Mouse (Mus musculus) lung, embryonic 16.5 days (tissue): ENCODE measurements around the gene Pdlim4. TPM values are rescaled to one million over a fixed set of nuclear protein-coding genes. Genes with fewer than 3 reads are reported as not detected.
A peak's percentile ranks its signal among the peaks of the same experiment; 100 is the strongest.

Experiments used
- ATAC-seq: fragments of 200-750 bp; cut with Nextera tagmentation; 2 replicates; pipeline ENCODE4 v1.8.0; 2017; ENCODE audit warnings: low read depth, mild to moderate bottlenecking, moderate library complexity
- H3K27ac ChIP-seq: fragments of 300-500 bp; sonication (generic); 2 replicates; pipeline ENCODE4 v1.5.1; 2014; ENCODE audit warnings: mild to moderate bottlenecking, control low read depth, low read length
- H3K27me3 ChIP-seq: fragments of 300-500 bp; sonication (generic); 2 replicates; pipeline ENCODE4 v1.6.1; 2014; ENCODE audit warnings: low read depth, low read length, mixed read lengths; ENCODE audit not compliant: control insufficient read depth, insufficient read depth
- H3K36me3 ChIP-seq: fragments of 300-500 bp; sonication (generic); 2 replicates; pipeline ENCODE4 v1.6.1; 2014; ENCODE audit warnings: low read length; ENCODE audit not compliant: control insufficient read depth, insufficient read depth
- H3K4me1 ChIP-seq: fragments of 300-500 bp; sonication (generic); replicated peaks from 2 replicates; pipeline ENCODE4 v1.6.1; 2014; ENCODE audit warnings: low read length, mixed read lengths; ENCODE audit not compliant: control insufficient read depth, insufficient read depth
- H3K4me2 ChIP-seq: fragments of 300-500 bp; sonication (generic); 2 replicates; pipeline ENCODE4 v1.6.1; 2014; ENCODE audit warnings: low read depth, low read length, control low read depth
- H3K4me3 ChIP-seq: fragments of 300-500 bp; sonication (generic); 2 replicates; pipeline ENCODE4 v1.5.1; 2014; ENCODE audit warnings: mild to moderate bottlenecking, low read length, control low read depth
- H3K9ac ChIP-seq: fragments of 300-500 bp; sonication (generic); 2 replicates; pipeline ENCODE4 v1.6.1; 2014; ENCODE audit warnings: low read length, control low read depth
- H3K9me3 ChIP-seq: fragments of 300-500 bp; sonication (generic); 2 replicates; pipeline ENCODE4 v1.6.1; 2016; ENCODE audit warnings: low read length; ENCODE audit not compliant: control insufficient read depth
- WGBS: fragments of 180-500 bp; shearing (Covaris S2); extraction: QIAGEN DNeasy Blood & Tissue Kit; methylation state at CpG from one replicate; pipeline ENCODE4 v1.1.7; 2014; 5-methylcytosine and 5-hydroxymethylcytosine counted together
- polyA plus RNA-seq: library from polyadenylated mRNA; unstranded; fragments of >200 nt; fragmentation: Nextera tagmentation; extraction: Ambion mirVana; gene quantifications from 2 replicates; pipeline ENCODE4 v1.2.1, GENCODE M21; 2015

The Pdlim4 gene
- polyA plus RNA-seq, 1 experiment from 2014 or later, result 15.6 TPM

- Histone ChIP-seq H3K36me3 (no peaks in the 10 kb centered on the region), H3K27me3 (no peaks in the 10 kb centered on the region), H3K27ac (no peak overlapping the region), H3K4me3 (no peak overlapping the region), H3K9ac (no peak overlapping the region), H3K9me3 (no peaks in the 10 kb centered on the region), H3K4me2 (no peak overlapping the region), H3K4me1 (no peaks in the 10 kb centered on the region)
- no peak for ATAC-seq
- 85% methylated on average over 5 of the region's 5 CpGs for WGBS
Observed at GRCm38 (mm10) chr11:54082725-54083124, 13.9 kb upstream of the Pdlim4 start.

DNA sequence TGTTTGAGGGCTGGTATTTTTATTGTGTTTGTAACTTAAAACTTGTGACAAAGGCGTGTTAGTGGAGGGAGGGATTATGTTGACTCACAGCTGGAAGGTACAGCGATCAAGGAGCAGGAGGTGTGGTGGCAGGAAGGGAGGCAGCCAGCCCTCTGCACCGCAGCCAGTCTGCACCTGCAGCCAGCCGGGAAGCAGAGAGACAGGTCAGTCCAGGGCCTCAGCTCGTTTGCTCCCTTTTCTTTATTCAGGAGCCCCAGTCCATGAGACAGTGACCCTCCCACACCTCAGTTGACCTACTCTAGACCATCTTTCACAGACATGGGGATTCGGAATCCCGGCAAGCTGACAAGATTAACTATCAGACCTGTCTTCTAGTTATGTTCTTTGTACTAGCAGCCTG, 11.6 kb upstream of the Pdlim4 start:
- no peaks in the 10 kb centered on the region for H3K27me3 ChIP-seq
- H3K36me3 ChIP-seq, result no peaks in the 10 kb centered on the region
- 21% methylated on average over 7 of the region's 7 CpGs for WGBS
- H3K4me1 ChIP-seq, result no peaks in the 10 kb centered on the region
- H3K27ac ChIP-seq, result no peak overlapping the region
- no peak overlapping the region for H3K4me2 ChIP-seq
- H3K4me3 ChIP-seq, result no peak overlapping the region
- H3K9me3 ChIP-seq, result no peaks in the 10 kb centered on the region
- no peak for ATAC-seq
- H3K9ac ChIP-seq, result no peak overlapping the region

- Histone ChIP-seq H3K36me3 (no peaks in the 10 kb centered on the region), H3K9me3 (no peaks in the 10 kb centered on the region), H3K4me3 (no peak overlapping the region), H3K4me2 (no peak overlapping the region), H3K4me1 (peaks cover 5% of the 10 kb centered on the region; the same call in 1 of the 2 replicates), H3K27me3 (no peaks in the 10 kb centered on the region), H3K9ac (no peak overlapping the region), H3K27ac (no peak overlapping the region)
- no peak for ATAC-seq
- WGBS, result 95% methylated on average over 1 of the region's 1 CpGs
Observed at GRCm38 (mm10) chr11:54076101-54076500, 7.3 kb upstream of the Pdlim4 start.

- Histone ChIP-seq H3K4me2 (no peak overlapping the region), H3K4me3 (no peak overlapping the region), H3K27me3 (no peaks in the 10 kb centered on the region), H3K36me3 (no peaks in the 10 kb centered on the region), H3K4me1 (peaks cover 5% of the 10 kb centered on the region; the same call in 1 of the 2 replicates), H3K9me3 (no peaks in the 10 kb centered on the region), H3K27ac (no peak overlapping the region), H3K9ac (no peak overlapping the region)
- 84% methylated on average over 6 of the region's 6 CpGs for WGBS
- ATAC-seq, result no peak
Observed at GRCm38 (mm10) chr11:54075353-54075752, 6.5 kb upstream of the Pdlim4 start.

- no peak for ATAC-seq
- WGBS, result 31% methylated on average over 4 of the region's 4 CpGs
Observed at GRCm38 (mm10) chr11:54073291-54073690, 4.5 kb upstream of the Pdlim4 start.

GRCm38 (mm10) chr11:54071726-54072445, 3.1 kb upstream of the Pdlim4 start:
- H3K36me3 ChIP-seq, result no peaks in the 10 kb centered on the region
- H3K4me2 ChIP-seq, result no peak overlapping the region
- no peak for ATAC-seq
- H3K9me3 ChIP-seq, result no peaks in the 10 kb centered on the region
- no peak overlapping the region for H3K27ac ChIP-seq
- H3K4me3 ChIP-seq, result no peak overlapping the region
- no peak overlapping the region for H3K9ac ChIP-seq
- H3K27me3 ChIP-seq, result peaks cover 5% of the 10 kb centered on the region; the same call in 1 of the 2 replicates
- 81% methylated on average over 5 of the region's 5 CpGs for WGBS
- peaks cover 21% of the 10 kb centered on the region for H3K4me1 ChIP-seq

More at GRCm38 (mm10) chr11:54073291-54073690, 4.5 kb upstream of the Pdlim4 start:
- Histone ChIP-seq H3K4me3 (no peak overlapping the region), H3K4me2 (no peak overlapping the region), H3K4me1 (peaks cover 15% of the 10 kb centered on the region), H3K27me3 (peaks cover 3% of the 10 kb centered on the region; the same call in 1 of the 2 replicates), H3K27ac (no peak overlapping the region), H3K9ac (no peak overlapping the region), H3K36me3 (no peaks in the 10 kb centered on the region), H3K9me3 (no peaks in the 10 kb centered on the region)

GRCm38 (mm10) chr11:54067996-54068519, 756 bp downstream of the Pdlim4 start:
- Histone ChIP-seq H3K4me1 (peaks cover 24% of the 10 kb centered on the region), H3K4me3 (peak overlapping the region; percentile 56), H3K9ac (no peak overlapping the region), H3K27me3 (peaks cover 5% of the 10 kb centered on the region; the same call in 1 of the 2 replicates), H3K4me2 (peak overlapping the region; percentile 95), H3K9me3 (no peaks in the 10 kb centered on the region), H3K36me3 (no peaks in the 10 kb centered on the region), H3K27ac (no peak overlapping the region)
- ATAC-seq, result 0 out of 2 replicates have a peak, but pooled peaks have one; percentile 1
- whole genome bisulfite sequencing, result 31% methylated on average over 4 of the region's 4 CpGs

- WGBS, result 32% methylated on average over 11 of the region's 12 CpGs
- ATAC-seq, result peak; percentile 80
Observed at GRCm38 (mm10) chr11:54067318-54067995, 1.4 kb downstream of the Pdlim4 start.

DNA sequence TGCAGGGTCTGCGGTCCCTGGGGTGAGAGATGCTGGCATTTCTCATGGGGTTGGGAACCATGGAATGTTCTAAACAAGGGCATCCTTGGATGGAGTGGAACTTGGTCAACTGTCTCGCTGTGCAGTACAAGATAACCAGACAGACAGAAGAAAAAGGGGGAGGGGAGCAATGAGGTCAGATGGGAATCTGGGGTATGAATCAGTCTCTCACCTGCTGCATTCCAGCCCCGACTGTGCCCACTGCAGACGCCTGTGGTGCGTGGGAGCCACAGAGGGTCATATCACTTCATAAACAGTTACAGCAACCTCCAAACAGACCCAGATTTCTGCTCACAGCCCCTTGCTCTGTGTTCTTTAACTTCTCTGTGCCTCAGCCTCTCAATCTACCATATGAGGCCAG, 2.4 kb downstream of the Pdlim4 start:
- H3K27me3 ChIP-seq, result peaks cover 5% of the 10 kb centered on the region; the same call in 1 of the 2 replicates
- WGBS, result 62% methylated on average over 5 of the region's 5 CpGs
- no peak for ATAC-seq
- H3K9ac ChIP-seq, result no peak overlapping the region
- no peak overlapping the region for H3K4me2 ChIP-seq
- no peak overlapping the region for H3K4me3 ChIP-seq
- H3K36me3 ChIP-seq, result no peaks in the 10 kb centered on the region
- no peak overlapping the region for H3K27ac ChIP-seq
- H3K4me1 ChIP-seq, result peaks cover 28% of the 10 kb centered on the region
- H3K9me3 ChIP-seq, result no peaks in the 10 kb centered on the region

More at GRCm38 (mm10) chr11:54067318-54067995, 1.4 kb downstream of the Pdlim4 start:
- no peak overlapping the region for H3K27ac ChIP-seq
- H3K9ac ChIP-seq, result no peak overlapping the region; the same call in 1 of the 2 replicates
- peak overlapping the region; percentile 22; the same call in 1 of the 2 replicates for H3K4me2 ChIP-seq
- H3K4me1 ChIP-seq, result peaks cover 23% of the 10 kb centered on the region
- no peaks in the 10 kb centered on the region for H3K9me3 ChIP-seq
- H3K36me3 ChIP-seq, result no peaks in the 10 kb centered on the region
- peaks cover 5% of the 10 kb centered on the region; the same call in 1 of the 2 replicates for H3K27me3 ChIP-seq
- H3K4me3 ChIP-seq, result peak overlapping the region; percentile 56; the same call in 1 of the 2 replicates
